Mouse (Mus musculus): ENCODE measurements around the gene Rusc2.

GRCm38 (mm10) chr4:43381408-43382154, at the start of gene Rusc2:
- TF ChIP-seq POLR2A (IDR thresholded peaks at IDR 0.05; ENCODE audit: low read depth, low read length) = no peak
- TF ChIP-seq CTCF (conservative IDR thresholded peaks at IDR 0.05; ENCODE audit: insufficient read depth, insufficient read length, low read depth, low read length) = peak; percentile 33
